Mouse (Mus musculus): ENCODE measurements around the gene Rnf114. TPM values are rescaled to one million over a fixed set of nuclear protein-coding genes. Genes with fewer than 3 reads are reported as not detected.

Gene Rnf114
- polyA plus RNA-seq, 1 experiment from 2014 or later: 80.1 TPM

- peaks cover 21% of the 10 kb centered on the region for H3K36me3 ChIP-seq
- no peak overlapping the region for H3K9ac ChIP-seq
- 85% methylated on average over 6 of the region's 6 CpGs for WGBS
- H3K4me3 ChIP-seq (replicated peaks): no peak overlapping the region
- H3K27ac ChIP-seq (replicated peaks): no peak overlapping the region
- H3K9me3 ChIP-seq (replicated peaks): no peaks in the 10 kb centered on the region
- ATAC-seq (ENCODE audit: insufficient number of reproducible peaks, low FRiP score, low TSS enrichment, low read depth): no peak
- H3K4me2 ChIP-seq (replicated peaks): no peak overlapping the region
- H3K27me3 ChIP-seq: no peaks in the 10 kb centered on the region
- H3K4me1 ChIP-seq: peaks cover 39% of the 10 kb centered on the region
Measured at GRCm38 (mm10) chr2:167487994-167488393, 4.5 kb upstream of the Rnf114 start.

DNA sequence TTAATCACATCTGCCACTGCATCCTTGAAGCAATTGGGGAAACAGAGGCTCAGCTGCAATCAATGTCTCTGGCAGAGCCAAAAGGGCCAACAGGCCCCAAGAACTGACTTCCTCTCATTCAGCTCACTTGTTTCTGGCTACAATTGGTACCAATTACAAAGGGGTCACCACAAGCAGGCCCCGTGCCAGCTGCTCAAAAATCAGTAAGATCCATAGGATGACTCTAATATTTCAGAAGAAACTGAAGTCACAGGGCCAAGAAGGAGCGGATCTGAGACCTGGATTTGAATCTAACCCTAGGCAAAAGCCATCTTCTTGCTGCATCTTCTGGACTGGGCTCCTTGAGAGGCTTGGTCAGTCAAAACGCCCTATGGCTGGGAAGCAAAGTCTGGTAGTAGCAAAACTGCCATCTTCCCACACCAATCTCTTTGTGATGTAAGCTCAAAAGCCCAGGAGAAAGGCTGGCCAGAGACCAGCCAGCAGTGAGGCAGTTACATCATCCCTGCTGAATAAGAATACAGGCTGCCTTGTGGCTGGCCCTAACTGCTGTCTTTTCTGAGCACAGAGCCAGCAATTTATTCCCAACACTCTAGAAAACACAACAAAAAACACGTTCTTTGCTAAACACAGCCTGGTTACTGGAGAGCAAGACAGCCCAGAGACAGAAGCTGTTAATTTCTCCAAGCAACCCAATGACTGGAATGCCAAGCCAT, 1.5 kb upstream of the Rnf114 start:
- no peaks in the 10 kb centered on the region for H3K27me3 ChIP-seq
- H3K9me3 ChIP-seq (replicated peaks): no peaks in the 10 kb centered on the region
- H3K4me2 ChIP-seq (replicated peaks): peak overlapping the region; percentile 85
- peak overlapping the region; percentile 100 for H3K4me3 ChIP-seq (replicated peaks)
- no peak overlapping the region for H3K27ac ChIP-seq (replicated peaks)
- ATAC-seq (ENCODE audit: insufficient number of reproducible peaks, low FRiP score, low TSS enrichment, low read depth): no peak
- no peaks in the 10 kb centered on the region for H3K36me3 ChIP-seq
- no peak overlapping the region for H3K9ac ChIP-seq
- peaks cover 37% of the 10 kb centered on the region for H3K4me1 ChIP-seq
- 65% methylated on average over 4 of the region's 4 CpGs for WGBS

DNA sequence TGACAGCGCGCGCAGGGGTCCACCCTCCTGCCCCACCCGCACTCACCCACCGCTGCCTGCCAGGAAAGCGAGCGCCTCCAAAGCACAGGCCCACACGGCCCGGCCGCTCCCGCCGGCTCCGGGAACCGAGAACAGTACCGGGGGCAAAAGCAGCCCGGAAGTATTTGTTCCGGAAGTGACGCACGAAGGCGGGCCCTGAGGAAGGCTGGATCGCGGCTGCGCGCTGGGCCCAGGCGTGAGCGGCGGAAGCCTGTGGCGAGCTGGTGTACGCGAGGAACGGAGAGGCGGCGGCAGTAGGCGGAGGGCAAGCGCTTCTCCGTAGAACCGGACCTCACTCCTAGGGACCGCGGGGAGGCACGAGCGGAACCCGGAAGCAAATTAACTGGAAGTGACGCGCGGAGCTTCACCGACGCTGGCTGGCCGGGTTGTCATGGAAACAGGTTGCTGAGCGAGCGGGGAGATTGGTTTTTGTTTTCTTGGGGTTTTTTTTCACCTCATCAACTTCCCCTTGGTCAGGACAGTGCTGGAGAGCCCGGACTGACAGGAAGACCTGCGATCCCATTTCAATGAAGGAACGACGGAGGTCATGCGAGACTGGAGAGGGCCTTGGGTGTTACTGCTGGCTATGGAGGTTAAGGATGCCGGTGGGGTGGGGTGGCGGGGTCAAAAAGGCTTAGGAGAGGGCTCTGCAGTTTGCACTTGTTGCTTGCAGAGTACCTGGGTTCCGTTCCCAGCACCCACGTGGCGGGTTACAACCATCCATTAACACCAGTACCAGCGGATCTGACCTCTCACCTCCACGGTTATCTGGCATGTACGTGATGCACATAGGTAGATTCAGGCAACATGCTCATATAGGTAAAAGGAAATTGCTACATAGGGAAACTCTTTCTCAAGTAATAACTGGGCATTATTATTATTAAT, 530 bp downstream of the Rnf114 start, which contains the start of gene Spata2:
Spata2 (minus strand) TSS at position 175 of the 924 bp plus-strand sequence.
- Histone ChIP-seq H3K27me3 (no peaks in the 10 kb centered on the region), H3K36me3 (no peaks in the 10 kb centered on the region), H3K4me3 (replicated peaks) (peak within 1 kb of the TSS; percentile 100), H3K4me1 (peaks cover 28% of the 10 kb centered on the region), H3K9ac (peak within 1 kb of the TSS; percentile 95), H3K4me2 (replicated peaks) (peak within 1 kb of the TSS; percentile 85), H3K9me3 (replicated peaks) (no peaks in the 10 kb centered on the region), H3K27ac (replicated peaks) (peak within 1 kb of the TSS; percentile 98)
- ATAC-seq (ENCODE audit: insufficient number of reproducible peaks, low FRiP score, low TSS enrichment, low read depth): peak; percentile 86
- 1% methylated on average over 63 of the region's 63 CpGs for WGBS

- Histone ChIP-seq H3K36me3 (no peaks in the 10 kb centered on the region), H3K4me2 (replicated peaks) (no peak overlapping the region), H3K4me3 (replicated peaks) (no peak overlapping the region), H3K9me3 (replicated peaks) (no peaks in the 10 kb centered on the region), H3K4me1 (peaks cover 13% of the 10 kb centered on the region), H3K9ac (no peak overlapping the region), H3K27ac (replicated peaks) (no peak overlapping the region), H3K27me3 (no peaks in the 10 kb centered on the region)
- ATAC-seq (ENCODE audit: insufficient number of reproducible peaks, low FRiP score, low TSS enrichment, low read depth): no peak
- WGBS: 81% methylated on average over 7 of the region's 7 CpGs
Measured at GRCm38 (mm10) chr2:167496437-167496836, 4.0 kb downstream of the Rnf114 start.

GRCm38 (mm10) chr2:167497272-167497671, 4.8 kb downstream of the Rnf114 start:
- 77% methylated on average over 5 of the region's 5 CpGs for WGBS
- no peak overlapping the region for H3K9ac ChIP-seq
- no peak for ATAC-seq (ENCODE audit: insufficient number of reproducible peaks, low FRiP score, low TSS enrichment, low read depth)

GRCm38 (mm10) chr2:167502554-167503252, 10.3 kb downstream of the Rnf114 start:
- Histone ChIP-seq H3K4me2 (replicated peaks) (peak overlapping the region; percentile 89), H3K36me3 (peaks cover 13% of the 10 kb centered on the region), H3K27ac (replicated peaks) (0 out of 2 replicates have a peak overlapping the region, but pooled peaks have one; percentile 18), H3K9ac (no peak overlapping the region), H3K9me3 (replicated peaks) (no peaks in the 10 kb centered on the region), H3K4me1 (peaks cover 27% of the 10 kb centered on the region), H3K4me3 (replicated peaks) (peak overlapping the region; percentile 98), H3K27me3 (no peaks in the 10 kb centered on the region)
- no peak for ATAC-seq (ENCODE audit: insufficient number of reproducible peaks, low FRiP score, low TSS enrichment, low read depth)
- WGBS: 50% methylated on average over 13 of the region's 13 CpGs

More at GRCm38 (mm10) chr2:167497272-167497671, 4.8 kb downstream of the Rnf114 start:
- peaks cover 7% of the 10 kb centered on the region; the same call in 1 of the 2 replicates for H3K4me1 ChIP-seq
- H3K4me2 ChIP-seq (replicated peaks): no peak overlapping the region
- H3K36me3 ChIP-seq: no peaks in the 10 kb centered on the region
- no peak overlapping the region for H3K27ac ChIP-seq (replicated peaks)
- no peaks in the 10 kb centered on the region for H3K27me3 ChIP-seq
- H3K4me3 ChIP-seq (replicated peaks): no peak overlapping the region
- no peaks in the 10 kb centered on the region for H3K9me3 ChIP-seq (replicated peaks)

DNA sequence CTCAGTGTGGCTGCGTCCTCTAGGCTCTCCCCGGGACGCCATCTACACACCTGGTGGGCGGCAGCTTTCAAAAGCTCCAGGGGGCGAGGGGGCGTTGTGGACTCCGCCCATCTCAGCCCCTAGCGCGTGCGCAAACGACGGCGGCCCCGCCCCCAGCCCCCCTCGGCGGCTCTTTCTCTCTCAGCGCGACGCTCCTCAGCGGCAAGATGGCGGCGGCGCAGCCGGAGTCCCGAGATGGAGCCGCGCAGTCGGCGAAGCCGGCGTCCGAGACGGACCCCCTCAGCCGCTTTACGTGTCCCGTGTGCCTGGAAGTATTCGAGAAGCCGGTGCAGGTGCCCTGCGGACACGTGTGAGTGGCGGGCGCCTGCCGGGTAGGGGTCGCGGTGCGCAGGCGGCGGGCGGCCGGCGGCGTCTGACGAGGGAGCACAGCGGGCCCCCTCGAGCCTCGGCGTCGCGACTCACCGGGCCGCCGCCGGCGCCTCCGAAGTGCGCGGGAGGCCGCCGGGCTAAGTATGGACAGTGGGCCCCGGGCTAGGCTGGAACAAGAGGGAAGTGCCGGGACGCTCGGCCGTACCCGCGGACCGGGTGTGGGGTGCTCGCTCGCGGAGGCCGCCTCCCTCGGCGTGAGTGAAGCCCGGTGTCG, 10.9 kb downstream of the Rnf114 start:
- under 1% methylated on average over 79 of the region's 85 CpGs for WGBS
- H3K9me3 ChIP-seq (replicated peaks): no peaks in the 10 kb centered on the region
- peaks cover 27% of the 10 kb centered on the region for H3K4me1 ChIP-seq
- H3K4me3 ChIP-seq (replicated peaks): peak overlapping the region; percentile 98
- no peaks in the 10 kb centered on the region for H3K27me3 ChIP-seq
- H3K27ac ChIP-seq (replicated peaks): peak overlapping the region; percentile 83
- H3K9ac ChIP-seq: peak overlapping the region; percentile 82
- H3K36me3 ChIP-seq: peaks cover 19% of the 10 kb centered on the region
- peak overlapping the region; percentile 89 for H3K4me2 ChIP-seq (replicated peaks)
- peak; percentile 91 for ATAC-seq (ENCODE audit: insufficient number of reproducible peaks, low FRiP score, low TSS enrichment, low read depth)

DNA sequence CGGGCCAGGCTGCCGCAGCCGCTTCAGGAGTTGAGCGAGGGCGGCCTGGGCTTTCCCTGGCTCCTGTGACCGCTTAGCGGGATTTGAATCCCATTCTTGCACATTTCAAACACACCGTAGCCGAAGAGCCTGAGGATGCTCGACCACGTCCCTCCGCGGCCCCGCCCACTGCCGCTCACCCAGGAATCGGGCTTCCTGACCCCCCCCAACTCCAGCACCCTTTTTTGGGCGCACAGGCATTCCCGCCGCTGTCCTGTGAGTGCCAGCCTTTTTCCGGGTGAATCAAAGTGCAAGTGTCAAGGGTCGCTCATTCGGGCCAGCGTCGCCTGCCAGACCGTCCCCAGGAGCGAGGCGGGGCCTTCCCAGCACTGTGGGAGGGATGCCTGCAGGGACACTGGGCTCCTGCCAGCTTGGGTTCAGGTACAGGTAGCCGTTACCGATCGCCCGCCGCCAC, 11.5 kb downstream of the Rnf114 start:
- ATAC-seq (ENCODE audit: insufficient number of reproducible peaks, low FRiP score, low TSS enrichment, low read depth): no peak

DNA sequence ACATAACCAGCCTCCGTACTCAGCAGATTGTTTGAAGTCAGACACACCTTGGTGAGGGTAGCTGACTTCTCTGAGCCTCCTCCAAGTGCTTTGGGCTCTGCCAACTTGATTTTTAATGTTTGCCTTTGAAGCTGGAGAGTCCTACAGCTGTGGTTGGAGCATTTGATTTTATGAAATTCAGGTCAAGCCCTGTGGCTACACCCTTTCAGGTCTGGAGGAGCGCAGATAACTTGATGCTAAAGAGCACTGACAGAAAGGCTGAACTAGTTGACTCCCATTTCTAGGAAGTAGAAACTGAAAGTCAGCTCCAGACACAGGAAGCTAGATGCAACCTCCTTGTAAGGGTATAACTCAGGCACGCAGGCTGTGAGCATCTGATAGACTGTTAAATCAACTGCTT, 12.7 kb downstream of the Rnf114 start:
- Histone ChIP-seq H3K4me3 (replicated peaks) (peak overlapping the region; percentile 98), H3K4me1 (peaks cover 27% of the 10 kb centered on the region), H3K27me3 (no peaks in the 10 kb centered on the region), H3K27ac (replicated peaks) (no peak overlapping the region), H3K4me2 (replicated peaks) (peak overlapping the region; percentile 89; the same call in 1 of the 2 replicates), H3K9me3 (replicated peaks) (no peaks in the 10 kb centered on the region), H3K9ac (no peak overlapping the region), H3K36me3 (peaks cover 34% of the 10 kb centered on the region)
- 70% methylated on average over 3 of the region's 3 CpGs for WGBS
- no peak for ATAC-seq (ENCODE audit: insufficient number of reproducible peaks, low FRiP score, low TSS enrichment, low read depth)

More for the DNA sequence above, 11.5 kb downstream of the Rnf114 start:
- Histone ChIP-seq H3K9ac (peak overlapping the region; percentile 82), H3K4me1 (peaks cover 27% of the 10 kb centered on the region), H3K36me3 (peaks cover 24% of the 10 kb centered on the region), H3K4me3 (replicated peaks) (peak overlapping the region; percentile 98), H3K4me2 (replicated peaks) (peak overlapping the region; percentile 89), H3K27ac (replicated peaks) (peak overlapping the region; percentile 83), H3K27me3 (no peaks in the 10 kb centered on the region), H3K9me3 (replicated peaks) (no peaks in the 10 kb centered on the region)
- WGBS: under 1% methylated on average over 32 of the region's 32 CpGs

DNA sequence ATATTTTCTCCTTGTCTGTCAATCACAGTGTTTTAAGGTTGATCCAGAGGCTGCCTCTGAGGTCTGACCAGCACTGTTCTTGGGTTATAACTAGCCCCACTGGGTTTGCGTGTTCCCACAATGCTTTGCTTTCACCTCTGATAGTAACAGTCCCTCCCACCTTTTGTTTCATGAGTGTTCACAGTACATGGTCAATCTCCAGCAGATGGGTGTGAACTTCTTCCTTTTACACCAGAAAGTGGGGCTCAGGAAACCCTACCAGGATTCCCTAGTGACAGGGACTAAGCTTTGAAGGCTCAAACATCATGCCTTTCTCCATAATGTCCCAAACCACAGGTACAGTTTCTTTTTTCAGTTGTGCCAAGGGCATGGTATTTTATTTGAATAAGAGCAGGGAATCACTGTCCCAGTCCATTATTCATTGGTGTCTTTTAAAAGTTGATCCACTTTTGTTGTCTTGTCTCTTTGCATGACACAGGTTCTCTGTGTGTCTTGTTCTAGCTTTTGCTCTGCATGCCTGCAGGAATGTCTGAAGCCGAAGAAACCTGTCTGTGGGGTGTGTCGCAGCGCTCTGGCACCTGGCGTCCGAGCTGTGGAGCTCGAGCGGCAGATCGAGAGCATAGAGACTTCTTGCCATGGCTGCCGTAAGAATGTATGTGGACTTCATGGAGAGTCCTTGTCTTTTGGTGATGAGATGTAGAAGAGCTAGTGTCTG, 14.3 kb downstream of the Rnf114 start:
- H3K36me3 ChIP-seq: peaks cover 48% of the 10 kb centered on the region
- H3K4me1 ChIP-seq: peaks cover 27% of the 10 kb centered on the region
- no peak overlapping the region for H3K27ac ChIP-seq (replicated peaks)
- no peaks in the 10 kb centered on the region for H3K9me3 ChIP-seq (replicated peaks)
- ATAC-seq (ENCODE audit: insufficient number of reproducible peaks, low FRiP score, low TSS enrichment, low read depth): no peak
- no peak overlapping the region for H3K9ac ChIP-seq
- H3K4me2 ChIP-seq (replicated peaks): no peak overlapping the region
- H3K4me3 ChIP-seq (replicated peaks): no peak overlapping the region
- no peaks in the 10 kb centered on the region for H3K27me3 ChIP-seq
- WGBS: 85% methylated on average over 10 of the region's 10 CpGs
